Mouse (Mus musculus) cerebellum, adult 18-20 months (tissue): ENCODE results near the gene Spata17.
"Not testable (repeated sequence)": the region's sequence is repeated elsewhere in the genome, so short reads cannot be mapped to it uniquely, and the experiment has no call there.

ENCODE experiments used
- DNase-seq, 2 experiments: peaks; one replicate each; pipeline ENCODE4 v3.0.0; 2021

Spata17 gene

GRCm38 (mm10) chr1:187170361-187170760, 44.9 kb downstream of the Spata17 start:
- DNase-seq: no peak

- DNase-seq: no peak
These were observed 45.6 kb downstream of the Spata17 start for GRCm38 (mm10) chr1:187169646-187170045.

GRCm38 (mm10) chr1:187163571-187163970, 51.7 kb downstream of the Spata17 start:
- no peak for DNase-seq

GRCm38 (mm10) chr1:187155658-187156057, 59.6 kb downstream of the Spata17 start:
- DNase-seq: no peak

GRCm38 (mm10) chr1:187153681-187154080, 61.6 kb downstream of the Spata17 start:
- DNase-seq: no peak

GRCm38 (mm10) chr1:187152571-187152970, 62.7 kb downstream of the Spata17 start:
- no peak for DNase-seq

GRCm38 (mm10) chr1:187142984-187143383, 72.3 kb downstream of the Spata17 start:
- DNase-seq: no peak

GRCm38 (mm10) chr1:187137426-187137825, 77.8 kb downstream of the Spata17 start:
- peak; percentile 52 to 54 for DNase-seq

- no peak for DNase-seq
These were observed 79.4 kb downstream of the Spata17 start for GRCm38 (mm10) chr1:187135887-187136286.

GRCm38 (mm10) chr1:187133841-187134240, 81.4 kb downstream of the Spata17 start:
- no peak for DNase-seq

- no peak for DNase-seq
These were observed 82.9 kb downstream of the Spata17 start for GRCm38 (mm10) chr1:187132348-187132747.

- not testable (repeated sequence) for DNase-seq
These were observed 87.7 kb downstream of the Spata17 start for GRCm38 (mm10) chr1:187127548-187127947.

- no peak for DNase-seq
These were observed 89.5 kb downstream of the Spata17 start for GRCm38 (mm10) chr1:187125733-187126132.

GRCm38 (mm10) chr1:187124967-187125366, 90.3 kb downstream of the Spata17 start:
- DNase-seq: no peak

- no peak for DNase-seq
These were observed 96.0 kb downstream of the Spata17 start for GRCm38 (mm10) chr1:187119300-187119699.

- no peak for DNase-seq
These were observed 97.2 kb downstream of the Spata17 start for GRCm38 (mm10) chr1:187118108-187118507.

- no peak for DNase-seq
These were observed 101.5 kb downstream of the Spata17 start for GRCm38 (mm10) chr1:187113716-187114115.

GRCm38 (mm10) chr1:187102130-187102529, 113.1 kb downstream of the Spata17 start:
- DNase-seq: no peak

- no peak for DNase-seq
These were observed 114.1 kb downstream of the Spata17 start for GRCm38 (mm10) chr1:187101202-187101601.

- no peak for DNase-seq
These were observed 114.6 kb downstream of the Spata17 start for GRCm38 (mm10) chr1:187100624-187101023.

- DNase-seq: no peak
These were observed 117.0 kb downstream of the Spata17 start for GRCm38 (mm10) chr1:187098285-187098684.

GRCm38 (mm10) chr1:187092546-187092945, 122.7 kb downstream of the Spata17 start:
- DNase-seq: no peak

GRCm38 (mm10) chr1:187088660-187089395, 126.4 kb downstream of the Spata17 start:
- DNase-seq: no peak

- no peak for DNase-seq
These were observed 129.2 kb downstream of the Spata17 start for GRCm38 (mm10) chr1:187086027-187086426.

GRCm38 (mm10) chr1:187077352-187077751, 137.9 kb downstream of the Spata17 start:
- DNase-seq: no peak
